Comparison of ENCODE assay signal across 8 mouse cellular contexts in genomic region chr10:78438094-78438493, GRCm38 (mm10). TPM values are rescaled to one million over a fixed set of nuclear protein-coding genes. Genes with fewer than 3 reads are reported as not detected.
DNase-seq lines count a peak whose midpoint lies in the region; ATAC-seq and TF ChIP-seq lines count a peak whose summit lies in the region.

No protein-coding gene starts in this region.

- H3K9ac ChIP-seq in heart, adult 2 months (ENCODE audit: low read depth, low read length) = no peak overlapping the region
- no peak overlapping the region for H3K9ac ChIP-seq in heart, embryonic 11.5 days (ENCODE audit: low read depth, low read length)
- H3K9ac ChIP-seq in forebrain, postnatal 0 days = no peak overlapping the region
- no peak overlapping the region for H3K9ac ChIP-seq in midbrain, embryonic 15.5 days

- no peaks in the 10 kb centered on the region for H3K27me3 ChIP-seq in heart, adult 2 months (ENCODE audit: control insufficient read depth, insufficient read depth, low read length)
- H3K27me3 ChIP-seq in heart, embryonic 11.5 days (ENCODE audit: control insufficient read depth, insufficient read depth, low read length) = no peaks in the 10 kb centered on the region
- H3K27me3 ChIP-seq in forebrain, postnatal 0 days (ENCODE audit: insufficient read depth, low read length) = no peaks in the 10 kb centered on the region
- no peaks in the 10 kb centered on the region for H3K27me3 ChIP-seq in midbrain, embryonic 15.5 days (replicated peaks)

- TF ChIP-seq EP300 in heart, adult 2 months (IDR thresholded peaks at IDR 0.05; ENCODE audit: insufficient read depth, low read depth, low read length) = no peak

- WGBS in heart, adult 2 months = 17% methylated on average over 5 of the region's 5 CpGs
- 7% methylated on average over 5 of the region's 5 CpGs for WGBS in heart, embryonic 11.5 days (ENCODE audit: insufficient replicate concordance)
- WGBS in forebrain, postnatal 0 days = 14% methylated on average over 5 of the region's 5 CpGs
- 12% methylated on average over 5 of the region's 5 CpGs for WGBS in midbrain, embryonic 15.5 days

- peak; percentile 59 to 83 for DNase-seq in heart, adult 2 months
- peak; percentile 74 for DNase-seq in cerebellum, adult 11-12 months
- peak; percentile 78 for DNase-seq in forebrain, postnatal 0 days
- DNase-seq in induced T-regulatory cell, adult 2 months (ENCODE audit: low read depth) = peak; percentile 85
- DNase-seq in left cerebral cortex, postnatal 25 days (ENCODE audit: low spot score in 2 of 2) = peak; percentile 73 to 81
- DNase-seq in spleen, adult 12 weeks (ENCODE audit: low spot score) = peak; percentile 70

- H3K27ac ChIP-seq in heart, adult 2 months = no peak overlapping the region
- no peak overlapping the region for H3K27ac ChIP-seq in heart, embryonic 11.5 days (ENCODE audit: low read depth, low read length)
- peak overlapping the region; percentile 50; the same call in 1 of the 2 replicates for H3K27ac ChIP-seq in forebrain, postnatal 0 days (ENCODE audit: low read depth, low read length)
- H3K27ac ChIP-seq in midbrain, embryonic 15.5 days = no peak overlapping the region; the same call in 1 of the 2 replicates

- H3K79me2 ChIP-seq in heart, adult 2 months (replicated peaks; ENCODE audit: control insufficient read depth, insufficient read depth, low read length) = no peaks in the 10 kb centered on the region

- H3K9me3 ChIP-seq in heart, embryonic 11.5 days (replicated peaks; ENCODE audit: control insufficient read depth, low read length) = no peaks in the 10 kb centered on the region
- H3K9me3 ChIP-seq in forebrain, postnatal 0 days (ENCODE audit: low read length) = no peaks in the 10 kb centered on the region
- no peaks in the 10 kb centered on the region for H3K9me3 ChIP-seq in midbrain, embryonic 15.5 days

- H3K4me3 ChIP-seq in heart, adult 2 months = no peak overlapping the region
- H3K4me3 ChIP-seq in heart, embryonic 11.5 days (ENCODE audit: low read depth, low read length) = no peak overlapping the region
- H3K4me3 ChIP-seq in forebrain, postnatal 0 days (ENCODE audit: low read depth, low read length) = no peak overlapping the region
- H3K4me3 ChIP-seq in midbrain, embryonic 15.5 days = no peak overlapping the region

- no peaks in the 10 kb centered on the region; the same call in 1 of the 2 replicates for H3K4me1 ChIP-seq in heart, adult 2 months (ENCODE audit: control insufficient read depth, insufficient read depth, low read length)
- no peaks in the 10 kb centered on the region for H3K4me1 ChIP-seq in heart, embryonic 11.5 days (ENCODE audit: control insufficient read depth, insufficient read depth, low read length)
- no peaks in the 10 kb centered on the region for H3K4me1 ChIP-seq in forebrain, postnatal 0 days (ENCODE audit: insufficient read depth)
- H3K4me1 ChIP-seq in midbrain, embryonic 15.5 days = no peaks in the 10 kb centered on the region

- TF ChIP-seq POLR2A in heart, adult 2 months (IDR thresholded peaks at IDR 0.05; ENCODE audit: insufficient read depth, low read depth, low read length) = no peak

- intact Hi-C loops in heart, adult 2 months (cut with DNase I) = no loop called here
- intact Hi-C loops in left cerebral cortex, postnatal 25 days (cut with DNase I) = loop anchor here (2.0 kb wide), 1 partner anchor 49 kb away; no protein-coding TSS in a partner anchor

- no peak overlapping the region for H3K4me2 ChIP-seq in heart, embryonic 11.5 days
- no peak overlapping the region for H3K4me2 ChIP-seq in forebrain, postnatal 0 days (ENCODE audit: low read depth)
- H3K4me2 ChIP-seq in midbrain, embryonic 15.5 days = no peak overlapping the region

- no peak for ATAC-seq in heart, embryonic 11.5 days (replicated peaks; ENCODE audit: insufficient number of reproducible peaks, low FRiP score, low TSS enrichment)
- peak; percentile 62 for ATAC-seq in forebrain, postnatal 0 days
- ATAC-seq in midbrain, embryonic 15.5 days (replicated peaks) = peak; percentile 26

- TF ChIP-seq CTCF in heart, adult 2 months (IDR thresholded peaks at IDR 0.05) = no peak; the same call in 1 of the 2 replicates
- TF ChIP-seq CTCF in forebrain, postnatal 0 days (IDR thresholded peaks at IDR 0.05; ENCODE audit: low read depth) = peak; percentile 95

- H3K36me3 ChIP-seq in heart, adult 2 months (ENCODE audit: control insufficient read depth, insufficient read depth, low read length) = no peaks in the 10 kb centered on the region
- no peaks in the 10 kb centered on the region for H3K36me3 ChIP-seq in heart, embryonic 11.5 days (ENCODE audit: control insufficient read depth, insufficient read depth, low read length)
- H3K36me3 ChIP-seq in forebrain, postnatal 0 days (ENCODE audit: insufficient read depth) = peaks cover 8% of the 10 kb centered on the region; the same call in 1 of the 2 replicates
- peaks cover 6% of the 10 kb centered on the region; the same call in 1 of the 2 replicates for H3K36me3 ChIP-seq in midbrain, embryonic 15.5 days (replicated peaks)

RNA-seq across cellular contexts. Expression of gene Cstb, which starts 12.6 kb away (rescaled TPM):
- 10 to 100 TPM; 23.0 to 25.1 TPM for total RNA-seq in heart, adult 2 months (2021)
- 21.4 and 25.2 TPM in 2 replicates for polyA plus RNA-seq in heart, adult 2 months (2012; rRNA removed)
- 122 and 123 TPM in 2 replicates for polyA plus RNA-seq in heart, embryonic 11.5 days (2014; fragmentation: Nextera tagmentation; extraction: Ambion mirVana)
- total RNA-seq in forebrain, postnatal 0 days (2014; rRNA removed) = 55.2 and 59.0 TPM in 2 replicates
- 147 and 190 TPM in 2 replicates for polyA plus RNA-seq in forebrain, postnatal 0 days (2015; fragmentation: Nextera tagmentation; extraction: Ambion mirVana)
- total RNA-seq in left cerebral cortex, postnatal 25 days (2021) = 10 to 100 TPM; 39.5 to 42.4 TPM
- 83.9 and 92.7 TPM in 2 replicates for polyA plus RNA-seq in midbrain, embryonic 15.5 days (2015; fragmentation: Nextera tagmentation; extraction: Ambion mirVana)

RNA-seq across cellular contexts. Expression of gene Rrp1, which starts 25.3 kb away (rescaled TPM):
- total RNA-seq in heart, adult 2 months (2021) = 10 to 100 TPM; 88.8 to 94.4 TPM
- polyA plus RNA-seq in heart, adult 2 months (2012; rRNA removed) = 51.3 and 91.5 TPM in 2 replicates
- polyA plus RNA-seq in heart, embryonic 11.5 days (2014; fragmentation: Nextera tagmentation; extraction: Ambion mirVana) = 176 and 204 TPM in 2 replicates
- total RNA-seq in forebrain, postnatal 0 days (2014; rRNA removed) = 256 TPM in 2 replicates
- polyA plus RNA-seq in forebrain, postnatal 0 days (2015; fragmentation: Nextera tagmentation; extraction: Ambion mirVana) = 401 and 455 TPM in 2 replicates
- 100 to 1,000 TPM; 349 to 350 TPM for total RNA-seq in left cerebral cortex, postnatal 25 days (2021)
- polyA plus RNA-seq in midbrain, embryonic 15.5 days (2015; fragmentation: Nextera tagmentation; extraction: Ambion mirVana) = 419 and 432 TPM in 2 replicates

RNA-seq across cellular contexts. Expression of gene Pdxk, which starts 26.7 kb away (rescaled TPM):
- total RNA-seq in heart, adult 2 months (2021) = 10 to 100 TPM; 12.1 to 12.4 TPM
- polyA plus RNA-seq in heart, adult 2 months (2012; rRNA removed) = 10.1 and 14.2 TPM in 2 replicates
- polyA plus RNA-seq in heart, embryonic 11.5 days (2014; fragmentation: Nextera tagmentation; extraction: Ambion mirVana) = 4.2 and 4.3 TPM in 2 replicates
- 30.5 and 43.6 TPM in 2 replicates for total RNA-seq in forebrain, postnatal 0 days (2014; rRNA removed)
- polyA plus RNA-seq in forebrain, postnatal 0 days (2015; fragmentation: Nextera tagmentation; extraction: Ambion mirVana) = 20.0 and 30.7 TPM in 2 replicates
- 100 to 1,000 TPM; 109 to 122 TPM for total RNA-seq in left cerebral cortex, postnatal 25 days (2021)
- 48.9 and 52.3 TPM in 2 replicates for polyA plus RNA-seq in midbrain, embryonic 15.5 days (2015; fragmentation: Nextera tagmentation; extraction: Ambion mirVana)
